Mouse (Mus musculus): ENCODE measurements around the gene Dnal4.

Gene Dnal4

GRCm38 (mm10) chr15:79801646-79802045 lies 24.0 kb upstream of the Dnal4 start:
- in situ Hi-C loops (cut with MboI; ENCODE audit: unreplicated experiment in 2 of 2), result no loop called here

- in situ Hi-C loops (cut with MboI; ENCODE audit: unreplicated experiment in 2 of 2), result no loop called here
These were observed 23.1 kb upstream of the Dnal4 start for GRCm38 (mm10) chr15:79800701-79801100.

GRCm38 (mm10) chr15:79798591-79798990 lies 20.9 kb upstream of the Dnal4 start:
- in situ Hi-C loops (cut with MboI; ENCODE audit: unreplicated experiment in 2 of 2), result loop anchor here in 1 of 2 experiments (25.0 kb wide), 1 partner anchor 614 kb away; no protein-coding TSS in a partner anchor

- in situ Hi-C loops (cut with MboI; ENCODE audit: unreplicated experiment in 2 of 2), result loop anchor here in 1 of 2 experiments (25.0 kb wide), 1 partner anchor 615 kb away; no protein-coding TSS in a partner anchor
These were observed 20.0 kb upstream of the Dnal4 start for GRCm38 (mm10) chr15:79797680-79798079.

GRCm38 (mm10) chr15:79797096-79797495 lies 19.4 kb upstream of the Dnal4 start:
- in situ Hi-C loops (cut with MboI; ENCODE audit: unreplicated experiment in 2 of 2), result loop anchor here in 1 of 2 experiments (25.0 kb wide), 1 partner anchor 615 kb away; no protein-coding TSS in a partner anchor

- in situ Hi-C loops (cut with MboI; ENCODE audit: unreplicated experiment in 2 of 2), result loop anchor here in 1 of 2 experiments (25.0 kb wide), 1 partner anchor 616 kb away; no protein-coding TSS in a partner anchor
These were observed 18.6 kb upstream of the Dnal4 start for GRCm38 (mm10) chr15:79796256-79796655.

- in situ Hi-C loops (cut with MboI; ENCODE audit: unreplicated experiment in 2 of 2), result loop anchor here in 1 of 2 experiments (25.0 kb wide), 1 partner anchor 618 kb away; no protein-coding TSS in a partner anchor
These were observed 16.5 kb upstream of the Dnal4 start for GRCm38 (mm10) chr15:79794173-79794572.

GRCm38 (mm10) chr15:79793076-79793475 lies 15.4 kb upstream of the Dnal4 start:
- in situ Hi-C loops (cut with MboI; ENCODE audit: unreplicated experiment in 2 of 2), result loop anchor here in 1 of 2 experiments (25.0 kb wide), 1 partner anchor 619 kb away; no protein-coding TSS in a partner anchor

- in situ Hi-C loops (cut with MboI; ENCODE audit: unreplicated experiment in 2 of 2), result loop anchor here in 1 of 2 experiments (25.0 kb wide), 1 partner anchor 620 kb away; no protein-coding TSS in a partner anchor
These were observed 14.8 kb upstream of the Dnal4 start for GRCm38 (mm10) chr15:79792455-79792854.

- in situ Hi-C loops (cut with MboI; ENCODE audit: unreplicated experiment in 2 of 2), result loop anchor here in 1 of 2 experiments (25.0 kb wide), 1 partner anchor 621 kb away; no protein-coding TSS in a partner anchor
These were observed 13.9 kb upstream of the Dnal4 start for GRCm38 (mm10) chr15:79791502-79791901.

- in situ Hi-C loops (cut with MboI; ENCODE audit: unreplicated experiment in 2 of 2), result loop anchor here in 1 of 2 experiments (25.0 kb wide), 1 partner anchor 621 kb away; no protein-coding TSS in a partner anchor
These were observed 13.3 kb upstream of the Dnal4 start for GRCm38 (mm10) chr15:79790905-79791304.

- in situ Hi-C loops (cut with MboI; ENCODE audit: unreplicated experiment in 2 of 2), result loop anchor here in 1 of 2 experiments (25.0 kb wide), 1 partner anchor 622 kb away; no protein-coding TSS in a partner anchor
These were observed 12.5 kb upstream of the Dnal4 start for GRCm38 (mm10) chr15:79790111-79790510.

- in situ Hi-C loops (cut with MboI; ENCODE audit: unreplicated experiment in 2 of 2), result loop anchor here in 1 of 2 experiments (25.0 kb wide), 1 partner anchor 624 kb away; no protein-coding TSS in a partner anchor
These were observed 10.2 kb upstream of the Dnal4 start for GRCm38 (mm10) chr15:79787815-79788214.

GRCm38 (mm10) chr15:79785056-79785455 lies 7.4 kb upstream of the Dnal4 start:
- in situ Hi-C loops (cut with MboI; ENCODE audit: unreplicated experiment in 2 of 2), result loop anchor here in 1 of 2 experiments (25.0 kb wide), 1 partner anchor 627 kb away; no protein-coding TSS in a partner anchor

- in situ Hi-C loops (cut with MboI; ENCODE audit: unreplicated experiment in 2 of 2), result loop anchor here in 1 of 2 experiments (25.0 kb wide), 1 partner anchor 637 kb away; no protein-coding TSS in a partner anchor
These were observed 2.0 kb downstream of the Dnal4 start for GRCm38 (mm10) chr15:79775662-79776061.

- in situ Hi-C loops (cut with MboI; ENCODE audit: unreplicated experiment in 2 of 2), result loop anchor here in 1 of 2 experiments (25.0 kb wide), 1 partner anchor 638 kb away; no protein-coding TSS in a partner anchor
These were observed 3.3 kb downstream of the Dnal4 start for GRCm38 (mm10) chr15:79774117-79775027.

- in situ Hi-C loops (cut with MboI; ENCODE audit: unreplicated experiment in 2 of 2), result no loop called here
These were observed 6.9 kb downstream of the Dnal4 start for GRCm38 (mm10) chr15:79770629-79771240.

- in situ Hi-C loops (cut with MboI; ENCODE audit: unreplicated experiment in 2 of 2), result no loop called here
These were observed 9.3 kb downstream of the Dnal4 start for GRCm38 (mm10) chr15:79768302-79768701.

GRCm38 (mm10) chr15:79767327-79767961 lies 10.2 kb downstream of the Dnal4 start:
- in situ Hi-C loops (cut with MboI; ENCODE audit: unreplicated experiment in 2 of 2), result no loop called here

GRCm38 (mm10) chr15:79766586-79767071 lies 11.0 kb downstream of the Dnal4 start:
- in situ Hi-C loops (cut with MboI; ENCODE audit: unreplicated experiment in 2 of 2), result no loop called here

All from v-Abl transformed pro-B cells (cell line).